Mouse (Mus musculus): ENCODE measurements around the gene Adprhl2.

The Adprhl2 gene

GRCm38 (mm10) chr4:126306058-126306457 lies 15.4 kb downstream of the Adprhl2 start:
- DNase-seq = no peak

GRCm38 (mm10) chr4:126305428-126305827 lies 16.1 kb downstream of the Adprhl2 start:
- no peak for DNase-seq

DNA sequence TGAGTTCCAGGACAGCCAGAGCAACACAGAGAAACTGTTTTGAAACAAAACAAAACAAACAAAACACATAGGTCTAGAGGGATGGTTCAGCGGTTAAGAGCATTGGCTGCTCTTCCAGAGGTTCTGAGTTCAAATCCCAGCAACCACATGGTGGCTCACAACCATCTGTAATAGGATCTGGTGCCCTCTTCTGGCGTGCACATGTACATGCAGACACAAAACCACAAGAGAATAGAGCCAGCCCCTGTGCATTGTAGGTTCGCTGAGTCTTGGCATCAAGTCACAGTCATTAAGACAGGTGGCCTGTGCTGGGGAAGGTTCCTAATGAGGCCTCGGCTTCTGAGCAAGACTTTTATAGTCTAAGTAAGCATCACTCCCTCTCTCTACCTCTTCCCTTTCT lies 17.6 kb downstream of the Adprhl2 start:
- DNase-seq = no peak

DNA sequence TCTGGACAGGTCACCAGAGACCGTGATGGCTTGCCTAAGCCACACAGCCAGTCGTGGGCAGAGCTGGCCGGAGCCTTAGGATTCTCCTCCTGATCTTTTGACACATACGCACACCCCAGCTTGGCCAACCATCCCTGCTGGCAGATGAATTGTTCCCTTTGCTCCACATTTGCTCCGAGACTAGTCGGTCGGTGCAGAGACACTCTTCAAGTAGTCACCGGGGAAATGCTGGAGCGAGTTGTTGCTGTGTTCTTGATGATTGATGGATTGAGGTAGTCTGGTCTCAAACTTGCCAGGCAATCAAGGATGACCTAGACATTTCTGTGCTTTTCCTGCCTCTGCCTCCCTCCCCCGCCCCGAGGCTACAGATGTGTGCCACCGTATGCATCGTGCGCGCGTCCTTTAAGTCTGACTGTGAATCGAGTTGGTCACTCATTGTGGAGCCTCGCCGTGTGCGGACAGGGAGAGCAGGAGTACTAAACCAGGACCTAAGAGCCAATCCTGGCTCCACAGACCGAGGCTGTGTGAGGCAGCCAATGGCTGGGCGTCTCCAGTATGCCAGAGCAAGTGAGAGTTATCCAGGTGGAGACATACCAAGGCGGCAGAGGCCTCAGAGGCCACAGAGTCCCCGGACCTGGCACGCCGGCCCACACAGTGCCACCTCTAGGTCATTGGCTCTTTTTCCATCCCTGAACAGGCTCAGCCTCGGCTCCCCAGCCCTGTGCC lies 19.8 kb downstream of the Adprhl2 start:
- DNase-seq = no peak

DNA sequence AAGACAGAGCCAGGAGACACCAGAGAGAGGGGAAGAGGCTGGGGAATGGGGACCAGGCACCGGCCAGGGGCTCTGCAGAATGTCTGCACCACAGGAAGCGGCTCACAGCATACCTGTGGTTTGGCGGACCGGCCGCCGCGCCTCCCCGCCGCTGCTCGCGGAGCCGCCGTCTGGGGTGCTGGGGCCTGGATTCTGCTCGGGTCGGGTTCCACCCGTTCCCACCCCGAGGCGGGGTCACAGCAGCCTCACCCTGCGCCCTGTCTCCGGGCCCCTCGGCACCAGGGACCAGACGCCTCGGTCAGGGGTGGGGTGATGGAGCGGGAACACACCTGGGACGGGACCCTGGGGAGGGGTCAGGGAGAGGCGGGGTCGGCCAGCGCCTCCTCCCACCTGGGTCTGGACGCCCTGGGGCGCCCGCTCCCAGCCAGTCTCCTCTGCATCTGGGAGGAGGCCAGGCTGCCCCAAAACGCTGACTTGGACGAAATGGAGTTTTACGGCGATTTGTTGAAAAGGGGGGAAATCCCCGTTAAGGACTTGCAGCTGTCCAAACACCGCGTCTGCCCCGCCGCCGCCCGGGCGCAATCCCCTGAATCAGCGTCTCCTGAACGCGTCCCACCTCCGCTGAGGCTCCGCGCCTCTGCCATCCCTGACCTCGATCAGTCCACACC lies 20.5 kb downstream of the Adprhl2 start:
- peak; percentile 92 for DNase-seq

- peak; percentile 97 for DNase-seq
Observed at GRCm38 (mm10) chr4:126296617-126297101, 24.8 kb downstream of the Adprhl2 start.

DNA sequence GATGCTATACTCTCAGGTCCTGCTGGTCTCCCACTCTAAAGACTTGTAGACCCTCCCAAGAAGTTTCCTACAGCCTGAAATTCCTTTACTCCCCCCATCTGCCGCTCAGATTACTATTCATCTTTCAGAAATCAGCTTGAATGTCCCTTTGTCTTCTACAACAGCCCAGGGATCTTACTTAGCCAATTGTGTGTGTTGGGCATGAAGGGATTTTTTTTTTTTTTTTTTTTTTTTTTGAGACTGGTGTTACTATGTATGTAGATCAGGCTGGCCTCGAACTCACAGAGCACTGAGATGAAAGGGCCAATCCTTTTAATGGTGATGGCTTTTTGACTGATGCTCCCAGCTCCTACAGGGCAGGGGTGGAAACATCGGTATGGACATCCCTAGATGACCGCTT lies 25.6 kb downstream of the Adprhl2 start:
- no peak for DNase-seq

DNA sequence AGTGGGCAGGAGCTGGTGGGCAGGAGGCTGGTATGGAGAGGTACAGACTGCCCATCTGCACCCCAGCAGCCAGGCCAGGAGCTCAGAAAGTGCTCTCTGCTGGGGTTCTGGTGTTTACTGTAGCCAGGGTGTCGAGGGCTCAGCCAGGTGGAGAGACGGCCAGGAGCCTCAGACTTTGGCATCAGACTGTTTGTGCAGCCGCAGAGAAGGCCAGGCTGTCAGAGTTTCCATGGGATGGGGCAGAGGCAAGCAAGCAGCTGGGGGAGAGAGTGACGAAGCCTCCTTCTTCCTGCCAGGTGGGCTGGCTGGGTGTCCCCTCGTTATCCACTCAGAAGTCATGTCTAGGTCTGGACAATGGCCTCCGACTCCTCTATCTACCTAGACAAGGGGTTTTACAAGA lies 26.4 kb downstream of the Adprhl2 start:
- no peak for DNase-seq

GRCm38 (mm10) chr4:126291196-126291595 lies 30.3 kb downstream of the Adprhl2 start:
- no peak for DNase-seq

GRCm38 (mm10) chr4:126290314-126290713 lies 31.2 kb downstream of the Adprhl2 start:
- DNase-seq = no peak

GRCm38 (mm10) chr4:126288085-126288666 lies 33.3 kb downstream of the Adprhl2 start:
- DNase-seq = no peak

DNA sequence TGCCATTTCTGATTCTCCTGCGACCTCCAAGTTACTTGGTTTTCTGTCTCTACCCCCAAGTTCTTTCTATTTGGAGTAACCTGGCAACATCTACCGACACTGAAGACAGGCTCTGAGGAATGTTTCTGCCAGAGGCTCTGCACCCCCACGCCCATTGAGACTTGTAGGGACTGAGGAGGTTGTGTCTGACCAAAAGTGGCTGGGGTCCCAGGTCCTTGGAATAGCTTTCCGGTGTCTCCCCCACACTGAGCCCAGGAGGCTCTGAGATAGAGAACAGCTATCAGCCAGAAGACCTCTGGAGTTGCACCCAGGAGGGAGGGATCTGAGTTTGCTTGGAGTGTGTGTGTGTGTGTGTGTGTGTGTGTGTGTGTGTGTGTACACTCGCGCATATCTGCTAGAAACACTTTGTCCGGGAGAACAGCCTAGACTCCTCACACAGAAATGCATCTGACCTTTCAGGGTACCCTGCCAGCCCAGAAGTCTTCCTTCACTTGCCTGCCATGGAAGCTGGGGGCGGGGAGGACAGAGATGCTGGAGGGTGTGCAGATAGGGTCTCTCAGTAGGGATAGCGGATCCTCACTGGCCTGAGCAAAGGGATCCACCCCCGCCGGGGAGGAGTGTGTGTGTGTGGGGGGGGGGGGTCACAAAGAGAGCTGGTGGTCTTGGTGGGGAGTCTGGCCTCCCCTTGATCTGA lies 34.1 kb downstream of the Adprhl2 start:
- DNase-seq = no peak

- DNase-seq = no peak
Observed at GRCm38 (mm10) chr4:126286492-126286891, 35.0 kb downstream of the Adprhl2 start, which contains the start of gene Col8a2. TSS of gene Col8a2 (plus strand) at chr4:126286793.

GRCm38 (mm10) chr4:126283582-126283981 lies 37.9 kb downstream of the Adprhl2 start:
- DNase-seq = no peak

DNA sequence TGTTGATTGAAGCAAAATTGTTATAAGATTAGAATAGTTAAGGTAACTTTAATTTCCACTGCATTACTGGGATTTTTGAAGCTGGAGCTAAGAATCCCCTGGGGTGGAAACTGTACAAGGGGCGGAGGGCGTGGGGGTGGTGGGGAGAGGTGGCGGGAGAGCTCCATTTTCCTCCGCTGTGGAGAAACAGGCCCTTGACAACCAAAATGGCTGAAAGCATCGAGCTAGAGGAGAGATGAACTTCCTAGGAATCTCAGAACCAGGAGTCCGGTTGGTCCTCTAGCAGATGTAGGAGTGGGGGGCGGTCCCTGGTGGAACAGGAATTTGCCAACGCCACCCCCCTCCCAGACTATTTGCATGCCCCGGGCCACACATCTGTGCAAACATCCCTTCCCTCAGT lies 39.8 kb downstream of the Adprhl2 start:
- DNase-seq = no peak

- no peak for DNase-seq
Observed at GRCm38 (mm10) chr4:126278961-126279360, 42.5 kb downstream of the Adprhl2 start.

- DNase-seq = no peak
Observed at GRCm38 (mm10) chr4:126278565-126278915, 43.0 kb downstream of the Adprhl2 start.

GRCm38 (mm10) chr4:126277906-126278564 lies 43.5 kb downstream of the Adprhl2 start:
- DNase-seq = no peak

DNA sequence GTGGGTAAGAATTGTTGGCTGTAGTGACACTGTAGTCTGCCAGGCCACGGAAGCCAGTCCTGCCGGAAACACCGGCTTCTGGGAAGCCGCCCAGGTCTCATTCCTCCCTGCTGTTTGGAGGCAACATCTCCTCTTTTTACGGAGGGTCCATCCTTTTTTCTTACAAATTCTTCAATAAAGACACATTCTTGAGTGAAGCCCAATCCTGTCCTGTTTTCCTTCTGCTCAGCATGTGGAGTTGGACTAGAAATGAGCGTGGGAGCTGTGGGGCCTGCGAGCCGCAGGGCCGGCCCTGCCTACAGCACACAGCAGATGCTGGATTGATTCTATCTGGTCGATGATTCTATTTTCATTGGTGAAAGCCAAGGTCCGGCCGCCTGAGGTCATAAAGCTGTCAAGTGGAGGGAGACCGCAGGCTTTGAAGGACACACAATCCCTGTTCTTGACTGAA lies 45.8 kb downstream of the Adprhl2 start:
- peak; percentile 97 for DNase-seq

DNA sequence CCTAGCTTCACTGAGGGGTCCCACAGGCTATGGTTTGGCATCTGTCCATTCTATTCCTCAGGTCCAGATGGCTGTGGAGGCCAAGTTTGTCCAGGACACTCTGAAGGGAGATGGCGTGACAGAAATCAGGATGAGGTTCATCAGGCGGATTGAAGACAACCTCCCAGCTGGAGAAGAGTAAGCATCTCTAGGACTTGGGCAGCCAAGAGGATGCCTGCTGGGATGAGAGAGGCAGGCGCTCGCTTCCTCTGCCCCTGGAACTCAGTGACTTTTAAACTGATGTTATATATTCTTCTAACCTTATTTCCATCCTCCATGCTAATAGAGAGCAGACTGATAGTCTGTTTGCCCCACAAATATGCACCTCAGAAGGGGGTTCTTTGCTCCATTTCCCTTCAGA lies 46.4 kb downstream of the Adprhl2 start:
- DNase-seq = no peak

- DNase-seq = no peak
Observed at GRCm38 (mm10) chr4:126273753-126274152, 47.8 kb downstream of the Adprhl2 start.

DNA sequence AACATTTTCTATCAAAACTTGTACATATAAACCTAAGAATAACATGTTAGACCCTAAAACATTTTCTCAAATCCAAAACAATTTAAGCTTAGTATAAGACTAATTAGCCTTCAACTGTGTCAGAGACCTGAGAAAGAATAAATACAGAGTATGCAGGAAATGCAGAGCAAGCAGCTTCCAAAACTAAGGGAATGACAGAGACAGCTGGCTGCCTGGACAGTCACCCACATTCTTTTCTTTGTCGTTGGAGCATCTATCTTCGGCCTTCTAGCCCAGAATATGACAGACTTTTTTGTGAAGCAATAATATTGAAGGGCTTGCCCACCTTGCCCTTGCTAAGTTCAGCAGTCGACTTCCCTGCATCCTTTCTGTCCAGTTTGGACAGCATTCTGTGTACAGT lies 52.2 kb downstream of the Adprhl2 start:
- no peak for DNase-seq
